Mouse (Mus musculus) left cerebral cortex, adult 8-10 months (tissue): ENCODE data around the gene Larp1. TPM values are rescaled to one million over a fixed set of nuclear protein-coding genes. Genes with fewer than 3 reads are reported as not detected.
"Not testable (repeated sequence)": the region's sequence is repeated elsewhere in the genome, so short reads cannot be mapped to it uniquely, and the experiment has no call there.

Experiments
- DNase-seq, 2 experiments: peaks; one replicate each; pipeline ENCODE4 v3.0.0; 2022; ENCODE audit warnings: low spot score in 2 of 2
- total RNA-seq, 4 experiments: library from RNA; stranded (reverse); gene quantifications; 2 replicates each; pipeline ENCODE4 v1.2.4; 2022

Gene Larp1
- total RNA-seq, 4 experiments from 2014 or later: 84.6 to 88.6 (median 86.9) TPM

- no peak for DNase-seq
Observed at GRCm38 (mm10) chr11:58026337-58026736, 17.5 kb downstream of the Larp1 start.

GRCm38 (mm10) chr11:58026860-58027259 lies 18.0 kb downstream of the Larp1 start:
- no peak for DNase-seq

GRCm38 (mm10) chr11:58028981-58029380 lies 20.1 kb downstream of the Larp1 start:
- no peak for DNase-seq

DNA sequence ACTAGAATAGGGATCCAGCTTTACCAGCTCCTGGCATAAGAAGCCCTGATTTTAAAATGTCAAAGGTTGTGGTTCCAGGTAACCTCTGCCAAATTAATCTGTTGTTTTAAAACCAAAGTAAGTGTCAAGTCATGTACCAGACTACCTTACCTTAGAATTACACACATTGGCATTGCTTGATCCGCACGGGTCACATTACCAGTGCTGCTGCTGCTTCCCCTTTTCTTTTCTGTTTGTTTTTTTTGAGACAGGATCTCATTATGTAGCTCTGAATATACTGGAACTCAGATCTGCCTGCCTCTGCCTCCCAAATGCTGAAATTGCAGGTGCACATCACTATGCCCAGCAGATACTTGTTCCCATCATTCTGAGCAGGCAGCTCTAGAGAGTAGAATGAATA lies 21.0 kb downstream of the Larp1 start:
- DNase-seq: no peak

- DNase-seq: no peak
Observed at GRCm38 (mm10) chr11:58031176-58031575, 22.3 kb downstream of the Larp1 start.

GRCm38 (mm10) chr11:58033635-58034034 lies 24.8 kb downstream of the Larp1 start:
- no peak for DNase-seq

DNA sequence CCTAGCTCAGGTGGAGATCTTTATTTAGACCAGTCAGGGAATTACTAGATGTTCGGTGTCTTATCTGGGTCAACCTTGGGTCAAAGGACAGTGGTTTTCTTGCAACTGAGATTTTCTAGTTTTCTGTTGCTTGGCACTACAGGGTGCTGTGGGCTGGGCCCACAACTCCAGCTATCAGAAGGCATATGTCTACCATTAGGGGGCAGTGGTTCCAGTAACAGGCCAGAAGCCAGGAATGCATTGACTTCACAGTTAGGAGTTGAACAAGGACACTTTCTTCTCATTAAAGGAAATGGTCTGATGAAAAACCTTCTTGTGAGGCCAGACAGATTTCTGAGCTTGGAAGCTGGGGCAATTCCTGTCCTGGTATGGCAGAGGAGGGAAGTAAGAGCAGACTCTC lies 30.2 kb downstream of the Larp1 start:
- DNase-seq: no peak

GRCm38 (mm10) chr11:58042861-58043431 lies 34.1 kb downstream of the Larp1 start:
- no peak for DNase-seq

- DNase-seq: no peak
Observed at GRCm38 (mm10) chr11:58046438-58046837, 37.6 kb downstream of the Larp1 start.

DNA sequence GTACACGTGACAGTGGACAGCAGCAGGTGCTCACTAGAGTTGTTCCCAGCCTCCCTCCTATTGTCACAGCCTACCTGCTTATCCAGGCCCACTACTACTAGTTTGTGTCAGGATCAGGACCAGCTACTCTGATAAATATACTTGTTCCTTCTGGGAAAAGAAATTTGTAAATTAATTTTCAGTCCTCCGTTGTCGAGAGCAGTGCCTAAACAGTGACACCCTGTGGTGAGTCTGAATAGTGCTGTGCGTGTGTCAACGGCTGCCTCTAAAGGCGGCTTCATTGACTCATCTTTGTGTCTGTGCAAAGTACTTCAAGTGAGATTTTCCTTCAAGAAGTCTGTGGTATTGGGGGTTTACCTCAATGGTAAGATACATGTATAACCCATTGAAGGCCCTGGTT lies 48.6 kb downstream of the Larp1 start:
- DNase-seq: peak in 1 of 2 experiments; percentile 37

- not testable (repeated sequence) for DNase-seq
Observed at GRCm38 (mm10) chr11:58059752-58060151, 50.9 kb downstream of the Larp1 start.

GRCm38 (mm10) chr11:58061218-58061617 lies 52.4 kb downstream of the Larp1 start:
- not testable (repeated sequence) for DNase-seq

DNA sequence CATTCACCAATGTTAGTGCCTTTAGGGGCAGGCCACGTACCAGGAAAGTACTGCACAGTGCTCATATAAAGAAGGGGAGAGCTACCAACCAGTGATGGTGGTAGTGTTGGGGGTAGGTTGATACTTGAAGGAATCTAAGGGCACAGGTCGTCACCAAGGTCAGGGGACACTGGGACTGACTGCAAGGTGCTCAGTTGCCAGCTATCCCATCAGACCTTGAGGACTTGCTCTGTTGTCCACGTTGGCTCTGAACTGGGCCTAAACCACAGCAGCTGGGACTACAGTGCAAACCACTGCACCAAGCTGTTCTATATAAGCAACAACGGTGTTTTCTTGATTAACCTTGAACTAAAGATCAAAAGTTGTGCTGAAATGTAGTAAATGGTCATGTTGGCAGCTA lies 53.7 kb downstream of the Larp1 start:
- no peak for DNase-seq

GRCm38 (mm10) chr11:58065025-58065424 lies 56.2 kb downstream of the Larp1 start:
- no peak for DNase-seq

- DNase-seq: no peak
Observed at GRCm38 (mm10) chr11:58072978-58073377, 64.1 kb downstream of the Larp1 start.

DNA sequence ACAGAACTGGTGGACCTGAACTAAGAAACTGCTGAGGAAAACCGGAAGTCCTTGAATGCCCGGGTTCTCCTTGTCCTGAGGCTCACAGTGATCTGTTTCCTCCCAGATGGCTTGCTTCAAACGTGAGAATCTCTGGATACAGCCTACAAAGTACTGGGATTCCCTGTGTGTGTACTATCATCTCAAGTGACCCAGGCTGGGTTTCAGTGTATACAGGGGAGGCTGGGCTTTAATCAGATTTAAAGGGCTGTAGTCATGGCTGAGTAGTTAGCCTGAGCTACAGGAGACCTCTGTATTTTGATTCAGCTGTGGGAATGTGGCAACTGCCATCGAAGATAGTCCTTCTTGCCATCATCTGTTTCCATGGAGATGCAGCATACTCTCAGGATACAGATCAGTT lies 68.4 kb downstream of the Larp1 start:
- no peak for DNase-seq

DNA sequence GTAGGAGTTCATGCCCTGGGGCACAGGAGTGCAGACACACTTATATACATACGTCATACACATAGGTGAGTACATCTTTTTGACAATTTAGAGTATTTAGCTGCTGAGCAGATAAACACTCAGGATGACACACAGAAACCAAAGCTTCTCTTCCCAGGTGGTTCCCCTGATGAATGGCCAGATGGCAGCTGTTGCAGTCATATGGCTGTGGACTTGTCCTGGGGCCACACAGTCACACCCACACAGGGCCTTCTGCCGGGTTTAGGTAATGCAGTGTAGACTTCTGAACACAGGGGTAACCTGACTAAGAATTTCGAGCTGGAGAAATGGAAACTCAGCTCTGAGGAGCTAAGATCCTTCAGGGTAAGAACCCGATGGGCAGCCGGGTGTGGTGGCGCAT lies 72.9 kb downstream of the Larp1 start:
- DNase-seq: no peak

DNA sequence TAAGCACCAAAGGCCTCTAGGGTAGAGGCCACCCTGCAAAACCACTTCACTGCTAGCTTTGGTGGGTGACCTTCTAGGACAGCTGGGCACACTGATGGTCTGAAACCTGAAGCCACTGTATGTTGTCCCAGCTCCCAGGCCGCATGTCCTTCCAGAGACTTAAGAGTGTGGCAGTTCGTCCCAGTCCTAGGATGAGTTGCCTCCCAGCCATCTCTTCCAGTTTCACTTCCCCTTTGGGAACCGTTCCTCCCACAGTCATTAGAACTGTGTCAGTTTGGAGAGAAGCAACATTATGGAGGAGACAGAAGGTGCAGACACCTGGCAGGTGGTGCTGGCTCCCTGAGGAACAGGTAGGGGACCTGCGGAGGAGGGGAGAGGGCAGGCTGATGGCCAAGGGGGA lies 83.7 kb downstream of the Larp1 start:
- DNase-seq: no peak

GRCm38 (mm10) chr11:58093021-58093528 lies 84.2 kb downstream of the Larp1 start, which contains the start of gene Gm12248:
Gene Gm12248, minus strand, starts transcription at chr11:58093134.
- DNase-seq: no peak

- DNase-seq: no peak
Observed at GRCm38 (mm10) chr11:58094766-58095165, 85.9 kb downstream of the Larp1 start.

GRCm38 (mm10) chr11:58095561-58095960 lies 86.7 kb downstream of the Larp1 start:
- DNase-seq: no peak

DNA sequence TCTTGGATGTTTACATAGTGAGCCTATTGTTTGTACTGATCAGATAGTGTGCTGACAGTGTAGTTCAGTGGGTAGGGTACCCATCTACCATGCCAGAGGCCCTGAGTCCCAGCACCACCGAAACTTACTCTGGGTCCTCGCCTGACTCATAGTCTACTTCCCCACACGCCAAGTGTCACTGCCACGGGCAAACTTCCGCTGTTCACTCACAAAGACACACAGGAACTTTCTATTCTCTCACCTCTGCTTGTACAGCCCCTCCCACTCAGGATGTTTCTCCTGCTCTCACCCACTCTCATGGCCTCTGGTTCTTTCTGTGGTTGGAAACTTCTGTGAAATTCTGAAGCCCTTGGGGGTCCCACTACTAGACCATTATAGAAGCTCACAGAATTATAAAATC lies 87.3 kb downstream of the Larp1 start:
- DNase-seq: no peak

DNA sequence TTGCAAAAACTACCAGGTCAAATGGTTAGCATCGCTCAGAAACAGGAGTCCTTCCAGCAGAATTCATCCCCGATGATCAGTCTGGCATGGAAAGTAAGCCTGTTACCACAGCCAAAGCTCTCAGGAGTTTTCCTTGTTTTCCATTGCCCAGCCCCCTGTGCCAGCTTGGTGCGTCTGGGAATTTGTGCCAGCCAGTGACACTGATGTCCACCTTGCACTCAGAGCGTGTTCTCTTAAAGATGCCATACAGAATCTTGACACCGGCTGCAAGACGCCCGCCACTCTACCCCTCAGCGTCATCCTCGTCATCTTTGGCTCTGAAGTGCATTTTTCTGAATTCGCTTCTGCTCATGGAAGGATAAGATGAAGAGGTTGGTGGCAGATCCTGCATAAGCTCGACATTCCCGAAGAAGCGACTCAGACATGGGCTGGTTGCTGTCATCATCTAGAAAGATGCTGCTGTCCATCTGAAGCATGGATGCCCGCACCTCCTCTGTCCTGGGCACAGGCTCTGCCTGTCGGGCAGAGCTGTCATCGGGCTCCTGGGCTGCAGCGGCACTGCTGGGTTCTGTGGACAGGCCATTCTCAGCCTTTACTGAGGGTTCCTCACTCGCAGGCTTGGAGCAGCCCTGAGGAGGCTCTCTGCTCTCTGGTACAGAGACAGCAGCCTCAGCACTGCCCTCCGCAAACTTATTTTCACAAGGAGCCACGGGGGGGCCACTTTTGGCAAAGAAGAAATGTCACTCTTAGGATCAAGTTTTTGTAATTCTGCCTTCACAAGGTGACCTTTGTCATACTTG lies 88.2 kb downstream of the Larp1 start:
- DNase-seq: no peak
